Mouse (Mus musculus) urinary bladder, postnatal 14 days (tissue): ENCODE measurements around the gene Ankrd34a.

ENCODE experiments used
- DNase-seq: peaks from one replicate; pipeline ENCODE4 v3.0.0; 2021; ENCODE audit warnings: low spot score

Gene Ankrd34a

DNA sequence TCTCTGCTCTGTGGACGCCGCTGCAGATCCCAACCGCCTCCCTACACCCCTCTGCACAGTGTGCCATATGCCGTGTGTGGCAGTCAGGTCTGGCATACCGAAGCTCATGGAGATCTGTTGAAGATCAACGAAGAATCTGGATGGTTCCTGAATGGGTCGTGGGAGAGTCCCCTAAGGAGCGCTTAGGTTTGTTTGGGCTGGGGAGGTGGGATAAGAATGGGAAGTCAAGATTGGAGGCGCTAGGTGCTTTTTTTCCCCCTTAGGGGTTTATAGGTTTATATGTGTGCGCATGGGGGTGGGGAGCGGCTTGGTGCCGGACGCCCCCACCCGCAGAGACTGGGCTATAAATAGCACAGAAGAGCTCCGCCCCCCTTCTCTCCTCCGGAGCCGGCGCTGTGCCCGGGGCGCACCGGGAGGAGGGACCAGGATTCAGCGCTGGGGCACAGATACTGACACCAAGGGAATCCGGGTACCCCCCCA, at the start of gene Ankrd34a:
TSS of gene Ankrd34a (plus strand) at position 409 of the 480 bp plus-strand sequence.
- DNase-seq, result no peak

DNA sequence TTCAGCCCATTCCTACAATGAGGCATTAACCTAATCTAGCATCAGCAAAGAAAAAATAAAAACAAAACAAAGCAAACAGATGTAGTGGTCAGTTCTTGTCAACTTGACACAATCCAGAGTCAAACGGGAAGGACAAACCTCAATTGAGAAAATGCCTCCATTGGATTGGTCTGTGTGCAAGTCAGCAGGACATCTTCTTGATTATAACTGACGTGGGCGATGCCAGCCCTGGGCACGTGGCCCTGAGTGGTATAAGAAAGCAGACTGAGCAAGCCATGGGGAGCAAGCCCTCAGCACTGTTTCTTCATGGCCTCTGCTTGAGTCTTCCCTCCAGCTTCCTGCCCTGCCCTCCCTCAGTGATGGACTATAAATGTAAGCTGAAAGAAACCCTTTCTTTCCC, 49.6 kb upstream of the Ankrd34a start:
- DNase-seq, result no peak

DNA sequence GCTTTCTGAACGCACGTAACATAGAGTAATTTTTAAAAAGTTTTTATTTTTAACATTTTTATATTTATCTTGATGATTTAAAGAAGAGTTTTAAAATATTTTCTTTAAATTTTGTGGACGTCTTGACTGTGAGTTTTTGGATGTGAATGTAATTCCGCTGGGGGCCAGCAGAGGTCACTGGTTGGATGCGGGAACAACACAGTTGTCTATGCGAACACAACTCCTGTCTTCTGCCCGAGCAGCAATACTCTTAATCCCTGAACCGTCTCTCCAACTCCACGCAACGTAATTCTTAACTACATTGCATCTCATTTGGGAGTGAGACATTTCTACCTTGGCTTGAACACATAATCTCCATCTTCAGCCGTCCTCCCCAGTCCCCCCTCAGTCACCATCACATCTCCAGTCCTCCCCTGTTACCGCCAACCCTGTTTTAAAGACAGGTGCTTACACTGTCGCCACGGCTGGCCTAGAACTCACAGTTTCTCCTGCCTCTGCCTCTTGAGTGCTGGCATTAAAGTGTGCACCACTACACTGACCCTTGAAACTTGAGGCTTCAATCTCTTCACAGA, 49.0 kb upstream of the Ankrd34a start:
- peak; percentile 84 for DNase-seq

DNA sequence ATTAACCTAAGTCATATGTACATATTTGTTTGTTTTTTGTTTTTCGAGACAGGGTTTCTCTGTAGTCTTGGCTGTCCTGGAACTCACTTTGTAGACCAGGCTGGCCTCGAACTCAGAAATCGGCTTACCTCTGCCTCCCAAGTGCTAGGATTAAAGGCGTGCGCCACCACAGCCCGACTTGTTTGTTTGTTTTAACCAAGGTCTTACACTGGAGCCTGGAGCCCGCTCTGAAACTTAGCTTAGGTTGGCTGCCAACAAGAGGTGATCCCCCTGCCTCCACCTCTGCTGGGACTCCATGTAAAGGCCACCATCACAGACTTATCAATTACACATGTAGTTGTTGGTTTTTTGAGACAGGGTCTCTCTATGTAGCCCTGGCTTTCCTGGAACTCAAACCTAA, 47.6 kb upstream of the Ankrd34a start:
- no peak for DNase-seq

DNA sequence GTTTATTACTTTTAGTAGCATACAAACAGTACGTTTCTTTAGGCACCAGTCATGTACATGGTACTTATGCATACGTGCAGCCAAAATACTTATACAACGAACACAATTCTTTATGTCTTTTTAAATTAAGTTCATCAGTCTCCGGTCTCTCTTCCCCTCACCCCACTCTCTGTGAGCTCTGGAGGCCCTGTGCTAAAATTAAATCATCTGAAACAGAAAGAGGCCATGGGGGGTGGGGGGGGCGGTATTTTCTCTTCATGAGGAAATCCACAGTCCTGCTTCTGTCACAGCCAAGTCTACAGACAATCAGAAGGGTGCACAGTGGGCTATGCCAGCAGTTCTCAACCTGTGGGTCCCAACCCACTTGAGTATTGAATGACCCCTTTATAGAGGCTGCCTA, 47.1 kb upstream of the Ankrd34a start:
- no peak for DNase-seq

DNA sequence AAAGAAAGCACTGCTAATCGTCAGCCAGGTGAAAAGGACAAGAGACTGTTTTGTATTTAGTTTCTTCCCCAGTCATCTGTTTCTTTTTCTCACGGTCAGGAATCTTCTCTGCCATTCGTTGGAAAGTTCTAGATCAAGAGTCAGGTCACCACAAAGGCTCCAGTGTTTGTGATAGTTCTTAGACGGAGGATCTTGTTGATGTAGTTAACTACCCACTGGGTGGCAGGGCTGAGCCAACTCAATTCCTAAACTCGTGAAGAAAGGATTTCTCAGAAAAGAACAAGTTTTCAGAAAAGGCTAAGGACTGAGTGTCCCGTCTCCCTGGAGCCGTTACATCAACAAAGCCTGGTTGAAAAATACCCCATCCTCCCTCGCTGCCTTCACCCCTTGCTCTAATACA, 45.2 kb upstream of the Ankrd34a start:
- peak; percentile 65 for DNase-seq

DNA sequence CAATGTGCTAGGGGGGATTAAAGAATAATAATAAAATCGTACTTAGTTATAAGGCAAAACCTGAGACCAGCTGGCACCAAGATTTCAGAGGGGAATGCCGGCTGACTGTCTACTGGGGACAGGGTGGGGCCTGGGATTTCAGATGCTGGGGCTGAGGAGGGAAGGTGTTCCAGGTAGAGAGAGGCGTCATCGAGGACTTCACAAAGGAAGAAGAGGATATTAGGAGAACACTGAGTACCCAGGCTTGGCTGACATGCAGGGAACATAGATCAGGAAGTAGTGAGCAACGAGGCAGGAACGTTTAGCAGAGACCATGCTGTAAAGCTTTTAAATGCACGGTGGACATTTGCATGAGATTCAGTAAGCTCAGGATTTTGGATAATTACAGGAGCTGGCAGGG, 44.5 kb upstream of the Ankrd34a start:
- no peak for DNase-seq

DNA sequence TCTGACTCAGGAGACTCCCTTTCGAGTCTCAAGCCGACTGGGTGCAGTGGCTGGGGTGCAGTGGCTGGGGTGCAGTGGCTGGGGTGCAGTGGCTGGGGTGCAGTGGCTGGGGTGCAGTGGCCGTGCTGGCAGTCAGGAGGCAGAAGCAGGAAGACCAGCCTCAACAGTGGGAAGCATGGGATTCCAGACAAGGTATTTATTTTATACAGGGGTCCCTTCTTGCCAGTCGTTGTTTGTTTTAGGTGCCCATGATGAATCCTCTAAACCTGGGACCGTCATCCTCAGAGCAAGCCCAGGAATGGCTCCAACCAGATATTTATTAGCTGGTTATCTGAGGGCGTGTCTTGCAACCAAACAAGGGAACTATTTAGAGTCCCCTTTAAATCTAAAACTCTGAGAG, 42.8 kb upstream of the Ankrd34a start:
- no peak for DNase-seq

DNA sequence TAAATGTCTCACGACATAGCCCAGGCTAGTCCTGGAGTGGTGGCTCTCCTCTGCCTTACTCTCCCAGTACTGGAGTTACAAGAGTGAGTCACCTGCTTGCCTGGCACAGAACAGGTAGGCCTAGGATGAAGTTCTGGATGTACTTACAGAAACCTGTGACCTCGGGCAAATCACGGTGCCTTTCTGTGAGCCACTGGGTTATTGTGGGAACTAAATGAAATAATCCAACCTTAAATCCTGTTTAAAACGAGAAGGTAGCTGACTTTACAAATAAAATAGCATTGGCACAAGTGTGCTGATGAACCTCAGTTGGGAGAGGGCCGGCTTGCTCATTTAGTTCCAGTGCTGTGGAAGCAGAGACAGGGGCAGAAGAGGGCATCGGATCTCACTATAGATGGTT, 42.2 kb upstream of the Ankrd34a start:
- DNase-seq, result no peak

DNA sequence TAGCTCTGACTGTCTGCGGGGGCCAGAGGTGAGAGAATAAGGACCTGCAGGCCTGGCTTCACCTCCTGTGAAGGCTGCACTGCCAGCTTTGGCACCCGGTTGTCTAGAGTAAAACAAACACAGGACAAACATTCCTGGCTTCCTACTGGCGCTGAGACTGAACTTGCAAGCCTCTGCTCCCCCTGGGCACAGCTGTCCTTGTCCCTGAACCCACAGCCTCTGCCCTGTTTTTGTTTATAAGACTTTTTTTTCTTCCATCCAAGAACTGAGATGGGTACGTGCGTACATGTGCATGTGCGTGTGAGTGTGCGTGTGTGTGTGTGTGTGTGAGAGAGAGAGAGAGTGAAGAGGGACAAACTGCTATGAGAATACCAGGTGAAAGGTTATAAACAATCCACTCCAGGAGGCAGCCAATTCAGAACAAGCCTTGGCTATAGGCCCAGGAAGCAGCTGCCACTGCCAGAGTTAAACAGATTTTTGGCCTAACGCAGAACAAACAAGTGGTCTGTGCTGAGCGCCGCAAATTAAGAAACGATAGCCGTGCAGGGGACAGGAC, 41.3 kb upstream of the Ankrd34a start:
- peak; percentile 78 for DNase-seq

DNA sequence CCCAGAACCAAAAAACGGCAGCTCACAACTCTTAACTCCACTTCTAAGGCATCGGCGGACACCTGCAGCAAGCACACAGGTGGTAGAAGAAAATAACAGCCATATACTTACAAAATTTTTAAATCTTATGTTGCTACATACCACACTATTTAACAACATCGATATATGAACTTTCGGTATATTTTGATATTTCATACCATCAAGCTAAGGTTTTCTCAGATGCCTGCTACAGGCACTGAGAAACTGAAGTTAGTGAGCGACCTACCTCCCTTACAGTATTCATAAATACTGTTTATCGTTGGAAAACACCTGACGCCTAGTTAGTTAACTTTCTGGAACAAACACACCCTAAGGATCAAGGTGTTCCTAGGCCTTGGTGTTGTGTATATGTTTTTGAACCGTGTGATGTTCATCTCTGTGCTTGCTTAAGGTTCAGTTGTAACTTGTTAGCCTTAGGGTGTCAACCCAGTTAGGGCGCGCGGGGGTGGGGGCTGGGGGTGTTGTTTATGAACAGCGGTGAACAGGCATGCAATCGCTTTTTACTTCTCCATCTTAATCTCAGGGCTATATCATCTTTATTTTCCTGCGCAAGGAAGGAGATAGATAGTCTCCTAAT, 40.3 kb upstream of the Ankrd34a start:
- no peak for DNase-seq

DNA sequence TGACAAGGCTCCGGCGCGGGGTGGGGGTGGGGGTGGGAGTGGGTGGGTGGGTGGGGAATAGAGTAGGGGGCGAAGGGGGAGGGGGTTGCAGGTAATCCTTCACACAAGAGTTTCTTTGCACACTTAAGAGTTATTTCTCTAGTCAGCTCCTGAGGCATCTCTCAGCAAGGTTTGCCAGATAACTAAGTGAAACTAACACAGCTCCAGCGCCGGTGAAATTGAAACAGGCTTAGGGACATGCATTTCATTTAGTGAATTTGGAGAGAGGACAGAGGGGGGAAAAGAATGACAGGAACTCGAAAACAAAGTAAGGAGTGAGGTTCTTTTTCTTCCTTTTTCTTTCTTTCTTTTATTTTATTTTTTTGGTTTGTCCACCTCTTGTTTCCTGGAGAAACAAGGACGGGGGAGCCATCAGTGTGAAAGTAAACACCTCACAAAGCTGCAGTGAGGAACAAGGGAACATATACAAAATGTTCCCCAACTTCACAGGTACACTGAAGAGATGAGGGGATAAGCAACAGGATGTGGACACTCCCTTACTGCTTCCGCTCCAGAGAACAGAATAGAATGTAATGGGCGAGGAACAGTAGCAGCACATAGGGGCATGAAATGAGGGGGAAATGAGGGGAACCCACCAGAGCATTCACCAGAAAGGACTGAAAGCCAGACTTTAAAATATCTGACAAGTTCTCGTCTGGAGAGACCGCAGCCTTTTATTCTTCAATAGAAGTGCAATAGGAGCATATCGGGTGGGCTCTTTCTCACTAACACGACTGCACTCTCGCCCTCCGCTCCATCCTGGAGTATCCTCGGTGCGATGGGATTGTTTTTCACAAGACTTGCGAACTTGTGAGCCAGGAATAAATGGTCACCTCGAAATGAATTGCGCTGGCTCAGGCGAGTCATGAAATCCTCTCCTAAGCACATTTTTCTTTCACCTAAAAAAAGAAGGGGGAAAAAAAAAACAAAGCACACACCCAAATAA, 39.5 kb upstream of the Ankrd34a start:
- DNase-seq, result peak; percentile 41

DNA sequence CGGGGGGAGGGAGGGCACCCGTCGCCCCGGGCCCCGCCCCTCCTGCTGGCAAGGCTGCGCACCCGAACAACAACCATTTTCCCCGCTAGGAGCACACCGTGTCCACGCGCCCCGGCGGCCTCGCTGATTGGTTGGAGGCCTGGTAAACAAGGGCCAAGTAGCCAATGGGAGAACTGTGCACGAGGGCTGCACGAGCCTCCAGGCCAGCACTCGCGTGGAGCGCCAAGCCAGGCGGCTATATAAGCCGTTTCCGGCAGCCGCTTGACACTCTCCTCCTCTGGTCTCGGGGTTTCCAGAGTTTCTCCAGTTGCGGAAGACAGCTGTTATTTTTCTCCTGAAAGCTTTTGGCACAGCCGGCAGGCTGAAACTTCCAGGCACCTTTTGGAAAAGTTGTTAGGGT, 38.7 kb upstream of the Ankrd34a start, which contains the start of gene Txnip:
TSS of gene Txnip (plus strand) at position 264 of the 400 bp plus-strand sequence.
- DNase-seq, result peak; percentile 100

DNA sequence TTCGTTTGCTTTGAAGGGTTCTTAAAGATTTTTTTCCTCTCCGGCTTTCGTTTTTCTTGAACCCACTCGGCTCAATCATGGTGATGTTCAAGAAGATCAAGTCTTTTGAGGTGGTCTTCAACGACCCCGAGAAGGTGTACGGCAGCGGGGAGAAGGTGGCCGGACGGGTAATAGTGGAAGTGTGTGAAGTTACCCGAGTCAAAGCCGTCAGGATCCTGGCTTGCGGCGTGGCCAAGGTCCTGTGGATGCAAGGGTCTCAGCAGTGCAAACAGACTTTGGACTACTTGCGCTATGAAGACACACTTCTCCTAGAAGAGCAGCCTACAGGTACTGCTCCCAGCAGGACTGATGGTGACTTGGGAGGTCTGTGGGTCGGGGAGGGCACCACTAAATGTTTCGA, 38.3 kb upstream of the Ankrd34a start:
- peak; percentile 33 for DNase-seq

DNA sequence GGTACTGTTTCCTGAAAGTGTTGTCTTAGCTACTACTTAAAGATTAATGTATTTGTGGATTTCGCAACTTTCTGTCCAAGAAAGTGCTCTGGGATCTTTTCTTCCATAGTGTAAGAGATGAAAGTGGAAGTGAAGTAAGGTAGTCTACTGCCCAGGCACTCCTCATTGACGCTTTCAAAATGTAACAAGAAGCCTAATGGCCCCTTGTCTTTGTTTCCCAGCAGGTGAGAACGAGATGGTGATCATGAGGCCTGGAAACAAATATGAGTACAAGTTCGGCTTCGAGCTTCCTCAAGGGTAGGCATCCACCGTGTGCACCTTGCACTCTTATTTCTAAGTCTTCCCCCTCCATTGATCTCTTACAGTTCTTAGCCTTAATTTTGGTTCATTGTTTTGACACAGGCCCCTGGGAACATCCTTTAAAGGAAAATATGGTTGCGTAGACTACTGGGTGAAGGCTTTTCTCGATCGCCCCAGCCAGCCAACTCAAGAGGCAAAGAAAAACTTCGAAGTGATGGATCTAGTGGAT, 37.7 kb upstream of the Ankrd34a start:
- no peak for DNase-seq

DNA sequence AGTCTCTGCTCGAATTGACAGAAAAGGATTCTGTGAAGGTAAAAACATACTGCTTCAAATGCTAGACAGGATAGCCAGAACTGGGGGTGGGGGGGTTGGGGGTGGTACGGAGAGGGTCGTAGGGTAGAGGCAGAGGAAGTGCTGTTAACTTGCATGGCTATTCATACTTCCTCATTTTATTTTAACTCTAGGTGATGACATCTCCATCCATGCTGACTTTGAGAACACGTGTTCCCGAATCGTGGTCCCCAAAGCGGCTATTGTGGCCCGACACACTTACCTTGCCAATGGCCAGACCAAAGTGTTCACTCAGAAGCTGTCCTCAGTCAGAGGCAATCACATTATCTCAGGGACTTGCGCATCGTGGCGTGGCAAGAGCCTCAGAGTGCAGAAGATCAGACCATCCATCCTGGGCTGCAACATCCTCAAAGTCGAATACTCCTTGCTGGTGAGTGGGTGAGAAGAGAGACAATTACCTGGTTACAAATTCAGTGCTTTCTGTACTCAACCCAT, 37.0 kb upstream of the Ankrd34a start:
- no peak for DNase-seq

DNA sequence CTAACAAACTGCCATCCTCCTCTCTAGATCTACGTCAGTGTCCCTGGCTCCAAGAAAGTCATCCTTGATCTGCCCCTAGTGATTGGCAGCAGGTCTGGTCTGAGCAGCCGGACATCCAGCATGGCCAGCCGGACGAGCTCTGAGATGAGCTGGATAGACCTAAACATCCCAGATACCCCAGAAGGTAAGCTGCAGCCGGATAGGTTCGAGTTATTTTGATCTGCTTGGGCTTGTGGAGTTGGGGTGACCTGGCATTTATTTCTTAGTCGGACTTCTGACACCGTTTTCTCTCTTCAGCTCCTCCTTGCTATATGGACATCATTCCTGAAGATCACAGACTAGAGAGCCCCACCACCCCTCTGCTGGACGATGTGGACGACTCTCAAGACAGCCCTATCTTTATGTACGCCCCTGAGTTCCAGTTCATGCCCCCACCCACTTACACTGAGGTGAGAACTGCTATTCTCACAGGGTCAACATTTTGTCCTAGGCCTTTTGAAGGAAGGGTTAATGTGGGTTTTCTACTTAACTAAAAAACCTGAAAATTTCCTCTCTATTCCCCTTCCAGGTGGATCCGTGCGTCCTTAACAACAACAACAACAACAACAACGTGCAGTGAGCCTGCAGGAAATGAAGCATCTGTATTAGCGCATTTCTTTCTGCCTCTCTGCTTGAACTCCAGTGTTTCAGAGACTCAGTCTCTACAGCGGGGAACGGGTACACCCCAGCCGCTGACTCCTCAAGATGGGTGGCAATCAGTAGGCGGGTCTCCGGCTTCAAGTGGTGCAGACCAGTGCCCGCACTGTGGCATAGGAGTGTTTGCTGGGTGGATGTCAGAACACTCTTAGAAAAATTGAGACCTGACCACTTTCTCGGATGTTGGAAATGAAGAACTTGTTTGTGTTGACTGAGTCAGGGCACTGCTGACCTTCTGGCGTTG, 36.3 kb upstream of the Ankrd34a start:
- DNase-seq, result no peak

DNA sequence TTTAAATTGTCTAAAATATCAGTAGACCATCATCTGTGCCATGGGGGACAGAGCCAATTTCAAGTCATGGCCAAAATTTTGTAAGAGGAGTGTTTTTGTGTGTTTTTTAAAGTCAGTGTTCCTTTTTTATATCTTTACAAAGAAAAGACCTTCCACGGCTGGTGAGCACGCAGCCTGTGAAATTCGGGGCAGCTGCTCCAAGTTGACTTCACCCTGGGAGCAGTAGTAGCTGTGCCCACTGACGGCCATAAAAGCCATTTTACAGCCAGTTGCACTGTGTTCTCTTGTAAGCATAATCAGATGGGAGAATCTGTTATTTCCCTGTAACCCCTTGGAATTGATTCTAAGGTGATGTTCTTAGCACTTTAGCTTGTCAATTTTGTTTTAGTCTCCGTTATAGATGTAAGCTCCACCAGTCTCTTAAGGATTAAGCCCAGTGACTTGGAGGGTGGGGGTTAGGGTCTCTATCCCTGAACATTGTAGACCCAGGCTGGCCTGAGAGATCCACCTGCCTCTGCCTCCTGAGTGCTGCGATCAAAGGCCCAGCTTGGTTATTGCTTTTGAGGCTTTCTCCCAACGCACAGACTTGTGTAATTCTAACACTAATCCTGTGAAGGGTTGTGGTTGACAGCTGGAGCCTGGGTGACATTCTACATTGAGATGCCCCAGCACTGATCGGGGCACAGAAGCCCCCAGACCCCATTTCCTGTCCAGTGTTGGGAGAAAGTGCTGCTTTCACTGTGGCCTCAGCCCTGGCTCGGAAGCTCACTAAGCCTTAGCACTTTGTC, 35.4 kb upstream of the Ankrd34a start:
- no peak for DNase-seq

DNA sequence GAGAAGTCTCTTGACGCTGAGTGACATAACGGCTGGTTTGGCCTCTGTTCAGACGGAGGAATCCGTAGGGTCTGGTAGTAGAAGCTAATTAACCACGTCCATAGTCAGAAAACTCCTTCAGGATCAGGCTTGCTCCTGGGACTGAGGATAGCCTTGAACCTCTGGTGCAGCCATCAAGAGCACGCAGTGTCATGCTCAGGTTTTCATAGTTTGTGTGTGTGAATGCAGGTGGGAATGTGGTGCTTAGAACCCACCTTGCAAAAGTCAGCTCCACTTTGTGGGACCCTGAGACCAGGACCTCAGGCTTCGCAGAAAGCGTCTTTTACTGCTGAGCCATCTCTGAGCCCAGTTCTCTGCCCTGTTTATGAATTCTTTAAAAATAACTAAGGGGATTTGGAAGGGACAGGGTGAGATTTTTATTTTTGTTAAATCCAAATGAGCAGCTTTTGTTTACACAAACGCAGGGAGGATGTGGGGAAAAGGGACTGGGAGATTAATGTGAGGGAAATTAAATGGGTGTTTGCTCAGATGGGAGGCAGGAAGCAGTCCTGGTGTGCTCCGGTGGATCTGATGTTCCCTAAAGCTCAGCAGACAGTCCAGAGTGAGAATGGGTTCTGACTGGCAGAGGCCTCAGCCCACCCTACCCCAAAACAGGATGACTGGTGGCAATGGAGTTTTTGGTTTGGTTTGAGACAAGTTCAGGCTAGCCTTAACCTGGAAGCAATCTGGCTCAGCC, 34.3 kb upstream of the Ankrd34a start:
- DNase-seq, result peak; percentile 44
